Mouse (Mus musculus) heart, postnatal 25 days (tissue): ENCODE measurements around the gene Fndc11. TPM values are rescaled to one million over a fixed set of nuclear protein-coding genes. Genes with fewer than 3 reads are reported as not detected.

ENCODE experiments used
- DNase-seq: peaks from one replicate; pipeline ENCODE4 v3.0.0; 2022; ENCODE audit warnings: low spot score
- intact Hi-C: fragments of 180-260 bp; cut with DNase I; formaldehyde crosslinking; loops from one replicate; pipeline ENCODE4 v1.15.1; 2025
- total RNA-seq, 2 experiments: library from RNA; stranded (reverse); gene quantifications; 2 replicates each; pipeline ENCODE4 v1.2.3; 2021

Fndc11 gene
- total RNA-seq, 2 experiments from 2014 or later: not detected

DNA sequence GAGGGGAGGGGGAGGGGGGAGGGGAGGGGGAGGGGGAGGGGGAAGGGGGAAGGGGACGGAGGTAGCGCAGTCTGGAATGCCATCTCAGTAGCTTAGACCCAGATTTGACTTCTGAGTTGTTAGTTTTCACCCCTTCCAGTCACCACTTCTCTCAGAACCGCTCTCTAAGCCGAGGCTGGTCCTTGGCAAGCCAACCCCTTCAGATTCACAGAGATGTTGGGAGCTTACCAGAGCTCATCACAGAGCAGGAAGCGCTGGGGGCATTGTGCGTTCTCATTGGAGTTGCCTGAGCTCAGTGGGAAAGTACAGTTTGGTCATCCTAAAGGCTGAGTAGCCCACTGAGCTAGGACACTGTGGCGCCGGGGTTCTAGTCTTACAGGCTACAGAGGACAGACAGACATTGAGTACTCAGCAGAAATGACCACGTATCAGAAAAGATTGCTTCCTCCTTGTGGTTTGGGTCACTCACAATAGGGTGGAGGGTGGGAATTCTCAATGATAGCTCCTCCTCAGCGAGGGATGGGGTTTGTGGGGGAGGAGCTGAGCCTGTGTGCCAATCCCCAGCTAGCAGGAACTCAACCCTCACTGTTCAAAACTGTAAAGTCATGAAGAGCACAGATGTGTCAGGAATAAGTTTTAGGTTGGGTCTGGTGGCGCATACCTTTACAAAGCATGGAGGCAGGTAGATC, 24.0 kb downstream of the Fndc11 start:
- DNase-seq: no peak
- intact Hi-C loops: loop anchor here (5.0 kb wide), 1 partner anchor 43 kb away; the partner anchor contains the start of gene Gmeb2

DNA sequence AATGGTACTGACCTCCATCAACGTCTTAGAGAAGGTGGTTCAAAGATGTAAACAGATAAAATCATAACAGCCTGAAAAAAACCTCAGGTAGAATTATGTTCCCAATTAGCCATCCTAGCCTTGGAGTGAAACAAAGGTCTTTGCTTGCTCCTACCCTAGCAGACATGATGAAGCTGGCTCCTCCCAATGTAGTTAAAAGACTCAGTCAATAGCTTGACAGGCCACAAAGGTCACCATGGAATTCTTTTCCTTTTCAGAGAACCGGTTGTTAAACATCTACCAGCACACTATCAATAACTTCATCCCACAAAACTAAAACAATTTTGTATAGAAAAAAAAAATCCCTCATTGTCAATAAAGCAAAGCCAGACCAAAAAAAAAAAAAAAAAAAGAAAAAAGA, 25.2 kb downstream of the Fndc11 start:
- intact Hi-C loops: no loop called here
- DNase-seq: no peak

DNA sequence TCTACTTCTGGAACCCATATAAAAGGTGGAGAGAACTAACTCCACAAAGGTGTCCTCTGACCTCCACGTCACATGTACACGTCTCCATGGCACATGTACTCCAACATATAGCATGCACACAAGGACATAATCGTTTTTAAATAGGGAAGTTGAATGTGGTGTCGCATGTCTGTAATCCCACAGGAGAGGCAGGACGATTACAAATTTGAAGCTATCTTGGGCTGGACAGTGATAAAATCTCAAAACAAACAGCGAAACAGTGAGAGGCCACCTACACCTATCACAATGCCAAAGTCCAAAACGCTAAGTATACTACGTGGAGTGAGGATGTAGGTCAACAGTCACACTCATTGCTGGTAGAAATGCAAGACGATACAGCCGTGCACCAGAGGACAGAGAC, 29.4 kb downstream of the Fndc11 start:
- intact Hi-C loops: no loop called here
- DNase-seq: no peak

DNA sequence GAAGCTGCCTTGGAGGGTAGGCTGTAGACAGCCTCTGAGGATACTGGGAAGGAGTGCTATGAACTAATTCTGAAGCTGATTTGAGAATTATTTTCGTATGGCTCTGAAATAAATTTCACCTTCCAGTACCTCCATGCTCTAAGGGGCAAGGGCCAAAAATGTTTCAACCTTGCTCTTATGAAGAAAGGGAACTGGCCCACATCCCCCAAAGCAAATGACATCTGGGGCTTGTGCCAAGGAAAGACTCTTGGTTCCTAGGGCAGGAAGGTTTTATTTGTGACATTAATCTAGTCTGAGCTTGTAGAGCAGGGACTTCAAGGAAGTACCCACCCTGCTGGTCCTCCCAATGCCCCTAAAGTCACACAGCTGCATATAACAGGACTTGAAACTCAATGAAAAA, 32.0 kb downstream of the Fndc11 start:
- no peak for DNase-seq
- intact Hi-C loops: no loop called here

DNA sequence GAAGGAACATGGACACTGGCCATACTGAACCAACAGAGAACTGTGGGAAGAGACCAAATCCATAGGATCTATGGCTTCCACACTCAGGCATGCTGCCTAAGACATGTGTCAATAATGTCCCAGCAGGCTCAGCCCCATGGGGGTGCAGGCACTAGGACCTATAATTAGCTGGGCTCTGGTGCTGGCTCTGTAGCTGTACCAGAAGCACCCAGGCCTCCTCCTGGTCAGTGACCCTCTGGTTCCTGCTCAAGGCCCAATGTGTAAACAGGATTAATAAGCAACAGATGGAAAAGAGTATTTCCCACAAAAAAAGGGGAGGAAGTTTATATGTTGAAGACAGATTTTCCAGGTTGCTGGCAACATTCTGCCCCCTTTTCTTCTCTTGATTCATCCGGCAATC, 33.4 kb downstream of the Fndc11 start:
- intact Hi-C loops: no loop called here
- no peak for DNase-seq

DNA sequence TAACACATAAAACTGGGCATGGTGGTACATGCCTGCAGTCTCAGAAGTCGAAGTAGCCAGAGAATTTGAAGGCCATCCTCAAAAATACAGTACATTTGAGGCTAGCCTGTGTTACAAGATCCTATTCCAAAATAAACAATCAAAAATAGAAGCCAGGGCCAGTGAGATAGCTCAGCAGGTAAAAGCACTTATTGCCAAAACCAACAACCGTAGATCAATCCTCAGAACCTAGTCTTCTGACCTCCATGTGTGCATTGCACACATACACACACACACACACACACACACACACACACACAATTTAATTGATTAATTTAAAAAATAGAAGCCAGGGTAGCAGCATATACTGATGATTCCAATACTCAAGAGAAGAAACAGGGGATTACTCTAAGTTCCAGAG, 47.0 kb downstream of the Fndc11 start:
- intact Hi-C loops: no loop called here
- DNase-seq: no peak

DNA sequence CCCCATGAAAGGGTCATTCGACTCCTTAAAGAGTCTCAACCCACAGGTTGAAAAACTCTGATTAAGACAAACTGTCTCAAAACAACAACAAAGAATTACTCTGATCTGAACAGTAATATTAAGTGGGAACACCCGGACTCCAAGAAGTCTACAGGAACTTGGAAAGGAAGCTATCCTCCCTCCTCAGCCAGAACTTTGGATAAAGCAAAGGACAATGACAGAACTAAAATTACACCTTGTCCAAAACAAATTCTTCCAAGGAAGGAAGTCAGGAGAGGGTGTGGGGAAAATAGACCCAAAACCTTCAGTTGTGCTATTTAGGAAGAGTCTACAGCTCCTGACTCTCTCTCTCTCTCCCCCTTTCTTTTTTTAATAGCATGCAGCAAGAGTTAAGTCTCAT, 52.3 kb downstream of the Fndc11 start:
- DNase-seq: no peak
- intact Hi-C loops: no loop called here

Other genes starting within 250 kb of the Fndc11 start
- under 1 TPM; 0.34 to 0.50 TPM for gene Col20a1, start 233.5 kb upstream of the Fndc11 start, total RNA-seq
- not detected for gene Chrna4, start 176.5 kb upstream of the Fndc11 start, total RNA-seq
- gene Kcnq2, start 84.7 kb upstream of the Fndc11 start, total RNA-seq: under 1 TPM in 1 of 2 experiments, not detected in 1; 0.22 TPM
- gene Eef1a2, start 63.0 kb upstream of the Fndc11 start, total RNA-seq: 1,000 to 10,000 TPM; 1,438 to 1,541 TPM
- gene Ppdpf, start 32.8 kb upstream of the Fndc11 start, total RNA-seq: 10 to 100 TPM; 52.0 to 55.5 TPM
- gene Ptk6, start 17.2 kb upstream of the Fndc11 start, total RNA-seq: not detected
- under 1 TPM; 0.25 to 0.42 TPM for gene Srms, start 6.8 kb upstream of the Fndc11 start, total RNA-seq
- gene Helz2, start 22.0 kb downstream of the Fndc11 start, total RNA-seq: 1 to 10 TPM; 8.4 to 9.5 TPM
- 10 to 100 TPM in 1 of 2 experiments, 1 to 10 TPM in 1; 8.5 to 10.5 TPM for gene Gmeb2, start 68.0 kb downstream of the Fndc11 start, total RNA-seq
- gene Stmn3, start 94.5 kb downstream of the Fndc11 start, total RNA-seq: under 1 TPM; 0.45 to 0.52 TPM
- gene Rtel1, start 99.7 kb downstream of the Fndc11 start, total RNA-seq: 10 to 100 TPM; 13.2 to 13.4 TPM
- gene Zgpat, start 144.9 kb downstream of the Fndc11 start, total RNA-seq: 10 to 100 TPM; 18.3 to 21.2 TPM
- gene Arfrp1, start 145.4 kb downstream of the Fndc11 start, total RNA-seq: 10 to 100 TPM; 54.3 to 54.9 TPM
- 1 to 10 TPM; 7.0 to 7.4 TPM for gene Lime1, start 160.1 kb downstream of the Fndc11 start, total RNA-seq
- 10 to 100 TPM; 10.1 to 14.2 TPM for gene Zbtb46, start 239.4 kb downstream of the Fndc11 start, total RNA-seq